Mouse (Mus musculus) heart, embryonic 10.5 days (tissue): Measurements from ENCODE around the gene Hhipl1. TPM values are rescaled to one million over a fixed set of nuclear protein-coding genes. Genes with fewer than 3 reads are reported as not detected.

Experiments used
- DNase-seq: peaks from one replicate; pipeline ENCODE4 v3.0.0-alpha.2; 2017; ENCODE audit warnings: low spot score
- H3K27ac ChIP-seq: fragments of 300-500 bp; sonication (generic); 2 replicates; pipeline ENCODE4 v1.5.1; 2016; ENCODE audit warnings: mild to moderate bottlenecking
- H3K27me3 ChIP-seq: fragments of 300-500 bp; sonication (generic); 2 replicates; pipeline ENCODE4 v1.6.1; 2016; ENCODE audit warnings: mild to moderate bottlenecking; ENCODE audit not compliant: poor library complexity, insufficient read depth, severe bottlenecking
- H3K36me3 ChIP-seq: fragments of 300-500 bp; sonication (generic); 2 replicates; pipeline ENCODE4 v1.6.1; 2016; ENCODE audit warnings: mild to moderate bottlenecking, moderate library complexity
- H3K4me1 ChIP-seq: fragments of 300-500 bp; sonication (generic); 2 replicates; pipeline ENCODE4 v1.6.1; 2016; ENCODE audit warnings: mild to moderate bottlenecking
- H3K4me3 ChIP-seq: fragments of 300-500 bp; sonication (generic); 2 replicates; pipeline ENCODE4 v1.5.1; 2016; ENCODE audit warnings: mild to moderate bottlenecking, moderate library complexity
- H3K9me3 ChIP-seq: fragments of 300-500 bp; sonication (generic); 2 replicates; pipeline ENCODE4 v1.6.1; 2016; ENCODE audit warnings: mild to moderate bottlenecking, moderate library complexity
- WGBS: fragments of 180-500 bp; shearing (Covaris S2); methylation state at CpG from one replicate; pipeline ENCODE4 v1.1.7; 2016; 5-methylcytosine and 5-hydroxymethylcytosine counted together
- polyA plus RNA-seq: library from polyadenylated mRNA; unstranded; fragments of >200 nt; fragmentation: Nextera tagmentation; extraction: Ambion mirVana; gene quantifications from 2 replicates; pipeline ENCODE4 v1.2.1, GENCODE M21; 2016

Gene Hhipl1
- polyA plus RNA-seq, 1 experiment from 2014 or later: 0.28 TPM

DNA sequence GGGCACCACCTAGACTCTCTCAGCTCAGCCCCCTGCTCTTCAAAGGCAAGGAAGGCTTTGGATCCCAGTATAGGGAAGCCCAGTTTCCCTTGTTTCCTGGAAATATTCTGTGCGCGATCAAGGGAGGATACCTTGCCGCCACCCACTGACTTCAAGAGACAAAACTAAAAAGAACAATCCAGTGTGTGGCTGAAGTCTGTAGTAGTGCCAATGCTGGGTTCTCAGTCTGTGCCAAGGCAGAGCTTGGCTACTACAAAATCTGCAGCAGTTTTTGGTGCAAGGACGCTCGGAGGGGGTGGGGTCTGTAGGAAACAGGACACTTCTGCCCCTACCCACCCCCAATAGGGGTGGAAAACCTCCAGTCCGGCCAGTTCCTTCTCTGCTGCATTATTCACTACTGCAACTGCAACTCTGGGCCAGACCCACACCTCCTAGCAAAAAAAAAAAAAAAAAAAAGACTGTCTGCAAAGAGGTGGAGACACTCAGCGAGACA is 33.9 kb upstream of the Hhipl1 start:
- peak overlapping the region; percentile 25; the same call in 1 of the 2 replicates for H3K27ac ChIP-seq
- no peaks in the 10 kb centered on the region for H3K9me3 ChIP-seq
- H3K27me3 ChIP-seq: peaks cover under 1% of the 10 kb centered on the region; the same call in 1 of the 2 replicates
- WGBS: 52% methylated on average over 7 of the region's 7 CpGs
- H3K4me1 ChIP-seq: peaks cover 95% of the 10 kb centered on the region
- peak overlapping the region; percentile 86 for H3K4me3 ChIP-seq
- H3K36me3 ChIP-seq: no peaks in the 10 kb centered on the region
- DNase-seq: no peak

DNA sequence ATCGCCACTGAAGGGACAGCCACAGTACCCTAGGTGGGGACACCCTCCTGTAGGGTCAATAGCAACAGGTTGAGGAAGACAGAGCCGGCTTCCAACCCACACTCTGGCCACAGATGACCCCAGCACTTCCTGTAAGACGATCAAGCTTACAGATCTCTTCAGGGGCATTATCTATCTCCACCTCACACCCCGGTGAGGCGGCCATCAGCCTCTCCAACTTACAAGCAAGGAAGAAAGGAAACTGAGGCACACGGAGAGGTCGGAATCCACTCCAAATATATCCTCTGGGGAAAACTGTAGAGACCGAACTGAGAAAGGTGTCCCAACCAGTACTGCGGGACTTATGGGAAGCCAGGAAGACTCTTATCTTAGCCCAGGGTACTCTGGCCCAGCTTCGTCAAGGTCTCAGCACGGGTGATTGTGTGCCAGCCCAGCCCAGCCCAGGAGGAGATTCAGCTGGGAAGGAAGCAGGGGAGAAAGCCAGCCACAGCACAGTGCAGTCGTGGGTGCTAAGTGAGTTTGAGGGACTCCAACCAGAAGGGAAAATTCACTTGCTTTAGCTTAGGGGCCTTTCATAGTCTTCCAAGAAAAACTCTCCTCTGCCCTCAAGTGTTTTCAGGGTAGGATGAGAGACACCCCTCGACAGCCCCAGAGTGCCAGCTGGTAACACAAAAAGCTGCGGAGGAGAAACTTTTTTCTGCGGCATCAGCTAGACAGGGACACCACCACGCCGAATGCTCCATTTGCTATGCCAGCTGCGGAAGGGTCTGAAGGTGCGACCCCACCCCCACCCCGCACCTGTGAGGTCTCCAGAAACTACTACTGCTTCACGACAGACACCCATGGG is 32.4 kb upstream of the Hhipl1 start:
- peak overlapping the region; percentile 93 for H3K27ac ChIP-seq
- WGBS: 4% methylated on average over 21 of the region's 21 CpGs

DNA sequence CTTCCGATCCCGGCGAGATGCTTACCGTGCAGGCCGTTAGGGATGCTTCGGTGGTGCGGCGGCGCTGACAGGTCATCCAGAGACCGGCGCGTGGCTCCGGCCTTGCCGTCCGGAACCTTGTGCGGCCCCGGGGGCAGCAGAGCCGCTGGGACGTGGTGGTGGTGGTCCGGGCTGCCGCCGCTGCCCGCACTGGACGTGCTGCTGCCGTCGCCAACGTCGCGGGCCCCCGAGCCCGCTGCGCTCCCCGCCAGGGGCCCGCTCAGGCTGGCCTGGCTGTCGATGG is 31.8 kb upstream of the Hhipl1 start:
- Histone ChIP-seq H3K4me1 (peaks cover 94% of the 10 kb centered on the region), H3K36me3 (no peaks in the 10 kb centered on the region), H3K27ac (peak overlapping the region; percentile 93), H3K4me3 (peak overlapping the region; percentile 86), H3K27me3 (peaks cover 12% of the 10 kb centered on the region), H3K9me3 (no peaks in the 10 kb centered on the region)
- WGBS: 2% methylated on average over 35 of the region's 35 CpGs
- DNase-seq: no peak

More for the DNA sequence above, 32.4 kb upstream of the Hhipl1 start:
- H3K36me3 ChIP-seq: no peaks in the 10 kb centered on the region
- DNase-seq: no peak
- no peaks in the 10 kb centered on the region for H3K9me3 ChIP-seq
- peaks cover 9% of the 10 kb centered on the region for H3K27me3 ChIP-seq
- H3K4me3 ChIP-seq: peak overlapping the region; percentile 86
- H3K4me1 ChIP-seq: peaks cover 98% of the 10 kb centered on the region

DNA sequence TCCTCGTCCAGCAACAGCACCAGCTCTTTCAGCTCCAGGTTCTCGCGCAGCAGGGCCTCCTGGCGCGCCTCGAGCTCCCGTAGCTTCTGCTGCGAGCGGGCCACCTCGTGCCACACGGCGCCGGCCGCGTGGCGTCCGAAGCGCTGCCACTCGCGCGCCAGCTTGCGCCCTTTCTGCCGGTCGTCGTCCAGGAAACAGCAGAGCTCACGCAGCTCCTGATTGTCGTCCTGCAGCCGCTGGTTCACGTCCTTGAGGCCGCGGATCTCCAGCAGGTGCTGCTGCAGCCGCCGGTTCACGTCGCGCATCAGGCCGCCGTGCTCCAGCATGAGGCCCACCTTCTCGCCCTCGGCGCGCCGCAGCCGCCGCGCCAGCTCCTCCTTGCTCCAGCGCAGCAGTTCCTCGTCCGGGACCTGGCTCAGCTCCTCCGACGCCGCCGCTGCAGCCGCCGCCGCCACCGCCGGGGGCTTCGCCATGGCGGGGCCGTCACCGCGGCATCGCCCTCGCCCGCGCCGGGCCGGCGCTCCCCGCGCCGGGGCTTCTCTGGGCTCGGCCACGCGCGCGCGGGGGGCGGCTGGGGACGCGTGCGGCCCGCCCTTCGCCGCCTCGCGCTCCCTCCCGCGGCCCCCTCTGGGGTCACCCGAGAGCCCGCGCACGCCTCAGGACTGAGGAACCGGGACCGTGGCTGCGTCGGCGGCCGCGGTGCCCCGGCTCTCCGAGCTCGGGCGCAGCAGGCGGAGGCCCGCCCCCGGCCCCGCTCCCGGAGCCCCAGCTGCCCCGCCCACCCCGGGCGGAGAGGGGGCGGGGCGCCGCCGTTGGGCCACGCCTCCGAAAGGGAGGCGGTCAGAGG is 31.2 kb upstream of the Hhipl1 start, which contains the start of gene Ccdc85c:
TSS of gene Ccdc85c (minus strand) at position 765 of the 847 bp plus-strand sequence.
- Histone ChIP-seq H3K27ac (peak within 1 kb of the TSS; percentile 93), H3K36me3 (no peaks in the 10 kb centered on the region), H3K4me1 (peaks cover 88% of the 10 kb centered on the region), H3K4me3 (peak within 1 kb of the TSS; percentile 86), H3K9me3 (no peaks in the 10 kb centered on the region), H3K27me3 (peaks cover 13% of the 10 kb centered on the region)
- under 1% methylated on average over 108 of the region's 120 CpGs for WGBS
- no peak for DNase-seq

GRCm38 (mm10) chr12:108275508-108275890 is 30.6 kb upstream of the Hhipl1 start:
- Histone ChIP-seq H3K27ac (peak overlapping the region; percentile 93), H3K4me1 (peaks cover 81% of the 10 kb centered on the region), H3K27me3 (peaks cover 13% of the 10 kb centered on the region), H3K36me3 (no peaks in the 10 kb centered on the region), H3K9me3 (no peaks in the 10 kb centered on the region), H3K4me3 (peak overlapping the region; percentile 86)
- DNase-seq: peak; percentile 99
- under 1% methylated on average over 34 of the region's 37 CpGs for WGBS

DNA sequence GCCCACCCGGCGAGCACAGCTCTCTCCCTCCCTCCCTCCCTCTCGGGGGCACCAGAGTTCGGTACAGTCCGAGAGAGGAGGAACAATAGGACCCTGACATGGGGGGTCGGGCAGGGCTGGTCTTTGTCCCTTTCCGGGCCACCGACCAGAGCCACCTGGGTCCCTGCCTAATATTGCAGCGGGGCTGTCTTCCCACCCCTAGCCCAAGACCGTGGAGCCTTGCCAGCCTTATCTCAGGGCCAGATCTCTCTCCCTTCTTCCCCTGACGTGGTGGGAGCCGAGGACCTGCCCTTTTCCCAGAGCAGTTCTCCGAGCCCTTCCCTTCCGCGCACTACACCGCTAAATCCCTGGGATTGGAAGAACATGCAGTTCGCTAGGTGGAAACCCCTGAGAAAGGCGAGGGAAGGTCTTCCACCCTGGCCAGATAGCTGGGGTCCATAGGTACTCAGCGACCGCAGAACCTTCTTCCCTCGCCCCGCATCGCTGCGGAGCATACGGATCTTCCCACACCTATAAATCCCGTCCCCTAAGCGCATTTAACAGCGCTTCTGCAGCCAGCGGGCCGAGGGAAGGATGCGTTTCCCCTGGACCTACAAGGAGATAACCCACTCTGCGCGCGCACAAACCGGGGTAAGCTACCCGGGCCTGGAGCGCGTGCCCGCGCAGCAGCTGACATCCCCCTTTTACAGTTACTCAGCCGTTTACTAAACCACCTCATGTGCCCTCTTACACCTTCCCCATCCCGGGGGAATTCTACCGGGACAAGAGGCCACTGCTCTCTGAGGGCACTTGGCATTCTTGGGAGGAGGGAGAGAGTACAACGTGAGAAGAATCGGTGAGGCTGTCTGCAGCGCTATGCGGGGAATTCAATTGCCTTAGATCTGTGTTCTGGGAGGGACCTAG is 29.9 kb upstream of the Hhipl1 start:
- peak overlapping the region; percentile 86 for H3K4me3 ChIP-seq
- H3K36me3 ChIP-seq: no peaks in the 10 kb centered on the region
- no peaks in the 10 kb centered on the region for H3K9me3 ChIP-seq
- WGBS: under 1% methylated on average over 47 of the region's 47 CpGs
- H3K27ac ChIP-seq: peak overlapping the region; percentile 93
- peaks cover 13% of the 10 kb centered on the region for H3K27me3 ChIP-seq
- DNase-seq: peak; percentile 87
- H3K4me1 ChIP-seq: peaks cover 75% of the 10 kb centered on the region

DNA sequence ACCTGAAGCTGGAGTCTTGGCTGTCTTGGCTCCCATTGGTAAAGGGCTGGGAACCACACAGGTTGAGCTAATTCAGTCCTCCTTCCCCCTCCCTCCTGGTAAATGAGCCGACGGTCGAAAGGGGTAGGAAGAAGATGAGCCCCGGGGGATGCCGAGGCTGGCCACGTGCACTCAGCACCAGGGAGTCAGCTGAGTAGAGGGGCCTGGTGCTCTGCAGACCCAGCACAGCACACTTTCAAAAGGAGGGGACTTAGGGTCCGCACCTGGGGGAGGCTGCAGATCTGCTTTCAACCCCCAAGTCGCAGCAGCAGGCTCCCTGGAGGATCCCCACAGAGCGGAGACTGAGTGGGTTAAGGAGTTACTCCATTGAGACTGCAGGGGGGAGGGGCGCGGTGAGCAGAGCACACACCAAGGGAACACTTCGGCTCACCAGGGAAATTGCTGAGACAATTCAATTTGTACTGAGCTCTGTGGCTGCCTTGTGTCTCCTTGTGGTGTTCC is 28.7 kb upstream of the Hhipl1 start:
- H3K36me3 ChIP-seq: no peaks in the 10 kb centered on the region
- H3K4me1 ChIP-seq: peaks cover 62% of the 10 kb centered on the region
- peaks cover 13% of the 10 kb centered on the region for H3K27me3 ChIP-seq
- no peak for DNase-seq
- H3K4me3 ChIP-seq: peak overlapping the region; percentile 45
- 4% methylated on average over 11 of the region's 12 CpGs for WGBS
- peak overlapping the region; percentile 62 for H3K27ac ChIP-seq
- no peaks in the 10 kb centered on the region for H3K9me3 ChIP-seq

GRCm38 (mm10) chr12:108278221-108278918 is 27.7 kb upstream of the Hhipl1 start:
- Histone ChIP-seq H3K4me1 (peaks cover 53% of the 10 kb centered on the region), H3K9me3 (no peaks in the 10 kb centered on the region), H3K27ac (no peak overlapping the region), H3K36me3 (no peaks in the 10 kb centered on the region), H3K4me3 (no peak overlapping the region; the same call in 1 of the 2 replicates), H3K27me3 (peaks cover 13% of the 10 kb centered on the region)
- 42% methylated on average over 15 of the region's 15 CpGs for WGBS
- DNase-seq: no peak

- DNase-seq: no peak
- no peaks in the 10 kb centered on the region for H3K36me3 ChIP-seq
- peak overlapping the region; percentile 62; the same call in 1 of the 2 replicates for H3K27ac ChIP-seq
- no peak overlapping the region; the same call in 1 of the 2 replicates for H3K4me3 ChIP-seq
- no peaks in the 10 kb centered on the region for H3K9me3 ChIP-seq
- H3K27me3 ChIP-seq: 0 out of 2 replicates have a peak, but pooled peaks cover 5% of the 10 kb centered on the region
- WGBS: 29% methylated on average over 14 of the region's 14 CpGs
- H3K4me1 ChIP-seq: peaks cover 21% of the 10 kb centered on the region
Observed at GRCm38 (mm10) chr12:108284455-108285224, 21.4 kb upstream of the Hhipl1 start.

DNA sequence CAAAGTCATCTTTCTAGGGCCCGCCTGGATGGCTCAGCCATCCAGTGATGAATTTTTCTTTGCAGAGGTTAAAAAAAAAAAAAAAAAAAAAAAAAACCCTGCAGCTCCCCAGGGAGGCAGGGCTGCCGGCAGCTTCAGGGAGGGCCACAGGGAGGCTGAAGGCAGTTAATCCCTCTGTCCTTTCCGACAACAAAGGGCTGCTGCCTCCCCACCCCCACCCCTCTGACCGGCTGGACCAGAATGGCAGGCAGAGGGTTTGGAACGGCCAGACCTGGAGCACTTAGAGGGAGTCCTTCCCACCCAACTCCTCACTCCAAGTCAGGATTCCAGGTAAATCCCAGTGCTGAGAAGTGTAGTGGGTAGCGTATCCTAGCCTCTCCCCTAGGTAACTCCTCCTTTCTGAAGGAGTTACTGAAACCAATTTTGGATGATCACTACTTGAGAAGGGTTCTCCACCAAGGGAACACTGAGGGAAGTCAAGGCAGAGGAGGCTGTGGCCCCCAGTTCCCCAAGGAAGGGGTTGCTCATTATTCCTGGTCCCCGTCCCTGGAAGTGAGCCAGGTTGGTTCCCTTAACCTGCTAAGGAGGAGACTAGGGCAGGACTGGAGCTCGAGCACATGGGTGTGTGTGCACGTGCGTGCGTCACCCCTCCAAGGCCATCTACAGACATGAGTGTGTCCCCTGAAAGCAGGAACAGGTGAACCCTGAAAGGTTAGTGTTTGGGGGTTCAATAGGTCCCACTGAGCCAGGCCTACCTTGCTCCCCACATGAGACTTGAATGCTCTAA is 20.7 kb upstream of the Hhipl1 start:
- Histone ChIP-seq H3K4me3 (peak overlapping the region; percentile 29; the same call in 1 of the 2 replicates), H3K27me3 (0 out of 2 replicates have a peak, but pooled peaks cover 5% of the 10 kb centered on the region), H3K9me3 (no peaks in the 10 kb centered on the region), H3K27ac (peak overlapping the region; percentile 77), H3K4me1 (peaks cover 21% of the 10 kb centered on the region), H3K36me3 (no peaks in the 10 kb centered on the region)
- 32% methylated on average over 11 of the region's 11 CpGs for WGBS
- peak; percentile 73 for DNase-seq
